Mouse (Mus musculus) T-helper 17 cell (primary cell): ENCODE measurements around the gene Grm4.

ENCODE experiments used
- in situ Hi-C, 2 experiments: fragments of 300-600 bp; cut with MboI, MseI; formaldehyde crosslinking; loops; 1 replicate in 1 of 2; 2 replicates in 1 of 2; pipeline ENCODE4 v1.15.1; 2025; ENCODE audit warnings: high pct_unique_total_duplicates in 2 of 2

The Grm4 gene

GRCm38 (mm10) chr17:27513916-27514762 is 7.1 kb downstream of the Grm4 start:
- in situ Hi-C loops, result loop anchor here in 1 of 2 experiments (25.0 kb wide), 2 partner anchors 327 to 652 kb away; no protein-coding TSS in a partner anchor

GRCm38 (mm10) chr17:27513279-27513915 is 7.8 kb downstream of the Grm4 start:
- in situ Hi-C loops, result loop anchor here in 1 of 2 experiments (25.0 kb wide), 2 partner anchors 326 to 651 kb away; no protein-coding TSS in a partner anchor

- in situ Hi-C loops, result loop anchor here in 1 of 2 experiments (25.0 kb wide), 2 partner anchors 325 to 650 kb away; no protein-coding TSS in a partner anchor
Observed at GRCm38 (mm10) chr17:27512619-27513161, 8.5 kb downstream of the Grm4 start.

DNA sequence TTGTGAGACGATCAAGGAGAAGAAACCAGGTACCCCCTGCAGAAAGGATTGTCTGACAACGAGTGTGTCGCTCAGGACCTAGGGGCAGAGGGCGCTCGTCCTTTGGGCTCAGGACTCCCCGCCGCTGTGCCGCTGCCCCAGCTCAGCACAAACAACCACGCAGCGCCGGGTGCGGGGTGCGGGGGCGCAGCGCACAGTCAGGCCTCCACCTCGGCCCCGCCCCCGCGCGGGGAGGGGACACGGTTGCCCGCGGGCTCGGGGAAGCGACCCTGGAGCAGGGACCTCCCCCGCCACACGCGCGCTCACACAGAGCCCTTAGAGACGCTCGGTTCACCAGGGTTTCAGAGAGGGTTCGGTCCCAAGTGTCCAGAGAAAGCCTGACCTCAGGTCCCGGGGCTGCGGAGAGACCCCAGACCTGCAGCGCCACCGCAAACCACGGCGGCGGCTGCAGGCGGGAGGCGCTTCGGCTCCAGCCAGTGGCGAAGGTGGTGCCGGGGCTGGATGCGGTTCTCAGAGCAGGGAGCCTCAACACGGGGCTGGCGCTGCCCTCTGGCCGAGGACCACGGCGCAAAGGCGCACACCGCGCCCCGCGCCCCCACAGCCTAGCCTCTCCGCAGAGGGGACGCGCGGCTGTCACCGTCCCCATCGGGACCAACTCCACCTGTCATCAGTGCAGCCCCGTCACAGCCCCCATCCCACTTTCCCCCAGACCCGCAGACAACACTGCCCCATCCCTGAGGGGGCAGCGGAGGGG is 9.2 kb downstream of the Grm4 start:
- in situ Hi-C loops, result loop anchor here in 1 of 2 experiments (25.0 kb wide), 2 partner anchors 325 to 650 kb away; no protein-coding TSS in a partner anchor

DNA sequence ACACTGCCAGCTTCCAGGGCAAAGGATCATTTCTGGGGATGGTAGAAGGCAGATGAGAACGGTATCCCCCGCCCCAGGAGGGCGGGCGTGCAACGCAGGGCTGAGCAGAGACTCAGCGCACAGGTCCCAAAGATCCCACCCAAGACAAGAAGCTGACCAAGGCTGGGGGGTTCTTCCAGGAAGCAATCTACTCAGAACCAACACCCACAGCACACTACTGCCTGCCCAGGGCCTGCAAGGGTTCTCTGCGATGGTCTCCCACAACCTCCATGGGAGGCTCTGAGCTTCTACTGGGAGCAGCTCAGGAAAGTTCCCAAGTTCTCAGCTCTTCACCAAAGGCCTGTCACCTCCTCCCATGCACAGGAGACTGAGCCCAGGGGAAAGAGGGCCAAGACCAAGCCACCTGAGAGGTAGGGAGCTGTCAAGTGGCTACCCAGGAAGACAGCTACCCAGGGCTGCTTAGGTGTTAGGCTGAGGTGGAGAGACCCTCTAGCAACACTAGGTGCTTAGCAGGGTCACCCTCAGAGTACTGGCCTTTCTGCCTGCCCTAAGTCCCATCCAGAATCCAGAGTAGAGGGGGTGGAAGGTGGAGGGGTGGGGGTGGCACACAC is 10.0 kb downstream of the Grm4 start:
- in situ Hi-C loops, result loop anchor here in 1 of 2 experiments (25.0 kb wide), 2 partner anchors 324 to 649 kb away; no protein-coding TSS in a partner anchor

DNA sequence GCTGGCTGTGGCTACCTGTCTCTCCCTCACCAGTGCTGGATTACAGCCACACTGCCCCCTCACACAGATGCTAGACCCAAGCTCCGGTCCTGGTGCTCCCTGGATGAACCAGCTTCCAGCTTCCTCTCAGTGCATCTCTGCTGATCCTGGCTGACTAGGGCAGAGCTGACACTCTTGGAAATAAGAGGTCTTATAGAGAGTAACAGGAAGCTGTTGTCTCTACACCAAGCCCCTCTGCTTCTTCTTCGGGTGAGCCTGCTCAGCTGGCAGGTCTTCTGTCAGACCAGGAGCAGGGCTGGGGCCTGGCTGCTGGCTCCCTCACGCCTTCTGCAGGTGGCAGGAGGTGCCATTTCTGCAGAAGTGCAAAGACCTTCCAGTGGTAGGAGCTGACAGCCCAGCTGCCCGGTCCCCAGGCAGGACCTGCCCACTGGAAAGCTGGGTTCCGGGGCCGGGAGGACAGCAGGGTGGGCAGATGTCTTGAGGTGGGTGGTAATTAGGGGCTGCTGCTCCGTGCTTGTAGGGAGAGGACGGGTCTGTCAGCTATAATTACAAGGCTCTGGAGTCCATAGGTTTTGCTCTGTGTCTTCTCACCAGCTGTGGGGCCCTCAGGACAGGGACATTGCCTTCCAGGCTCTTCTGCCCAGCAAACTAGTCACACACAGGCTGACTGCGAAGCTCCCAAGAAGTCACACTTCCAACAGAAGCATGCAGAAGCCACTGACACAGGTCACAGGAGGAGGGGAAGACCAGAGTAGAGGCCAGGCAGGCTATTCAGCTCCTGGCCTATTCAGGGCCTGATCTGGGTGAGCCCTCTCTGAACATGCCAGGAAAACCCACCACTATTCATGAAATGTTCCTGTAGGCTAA is 10.7 kb downstream of the Grm4 start:
- in situ Hi-C loops, result loop anchor here in 1 of 2 experiments (25.0 kb wide), 2 partner anchors 323 to 648 kb away; no protein-coding TSS in a partner anchor

DNA sequence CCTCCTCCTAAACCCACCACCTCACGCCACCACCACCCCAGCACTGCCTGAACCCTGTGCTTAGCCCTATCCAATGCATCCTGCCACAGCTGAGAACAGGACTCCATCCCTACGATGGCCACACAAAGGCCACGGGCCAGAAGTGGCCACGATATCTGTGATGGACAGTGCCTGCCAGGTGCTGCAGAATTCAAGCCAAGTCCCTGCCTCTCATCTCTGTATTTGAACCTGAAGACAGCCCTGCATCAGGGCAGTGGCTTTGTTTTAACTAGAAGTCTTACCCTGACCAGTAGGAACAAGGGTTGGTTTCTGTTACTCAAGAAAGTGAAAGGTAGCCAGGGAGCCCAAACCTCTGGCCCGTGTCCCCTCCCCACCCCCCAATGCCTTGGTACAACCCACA is 12.1 kb downstream of the Grm4 start:
- in situ Hi-C loops, result loop anchor here in 1 of 2 experiments (25.0 kb wide), 2 partner anchors 322 to 647 kb away; no protein-coding TSS in a partner anchor

- in situ Hi-C loops, result loop anchor here in 1 of 2 experiments (25.0 kb wide), 2 partner anchors 321 to 646 kb away; no protein-coding TSS in a partner anchor
Observed at GRCm38 (mm10) chr17:27508513-27508912, 12.7 kb downstream of the Grm4 start.

DNA sequence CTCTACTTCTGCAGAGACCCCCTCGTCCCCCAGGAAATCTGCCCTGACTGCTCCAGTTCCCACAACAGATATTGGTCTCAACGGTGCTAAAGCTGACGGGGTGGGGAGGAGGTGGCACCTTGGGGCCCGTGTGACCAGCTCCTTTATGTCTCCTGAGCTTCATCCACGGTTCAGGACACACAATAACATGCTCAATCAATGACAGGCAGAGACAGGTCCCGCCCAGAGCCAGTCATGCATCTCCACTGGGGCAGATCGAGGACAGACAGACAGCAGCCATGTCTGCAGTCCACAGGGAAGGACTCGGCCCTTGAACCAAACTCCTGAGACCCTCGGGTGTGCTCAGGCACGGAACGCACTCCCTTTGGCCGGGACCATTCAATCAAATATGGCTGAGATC is 13.2 kb downstream of the Grm4 start:
- in situ Hi-C loops, result loop anchor here in 1 of 2 experiments (25.0 kb wide), 2 partner anchors 321 to 646 kb away; no protein-coding TSS in a partner anchor

- in situ Hi-C loops, result loop anchor here in 1 of 2 experiments (25.0 kb wide), 2 partner anchors 320 to 645 kb away; no protein-coding TSS in a partner anchor
Observed at GRCm38 (mm10) chr17:27507591-27507945, 13.6 kb downstream of the Grm4 start.

GRCm38 (mm10) chr17:27506871-27507590 is 14.2 kb downstream of the Grm4 start:
- in situ Hi-C loops, result loop anchor here in 1 of 2 experiments (25.0 kb wide), 2 partner anchors 320 to 645 kb away; no protein-coding TSS in a partner anchor

GRCm38 (mm10) chr17:27506362-27506761 is 14.8 kb downstream of the Grm4 start:
- in situ Hi-C loops, result loop anchor here in 1 of 2 experiments (25.0 kb wide), 2 partner anchors 319 to 644 kb away; no protein-coding TSS in a partner anchor

DNA sequence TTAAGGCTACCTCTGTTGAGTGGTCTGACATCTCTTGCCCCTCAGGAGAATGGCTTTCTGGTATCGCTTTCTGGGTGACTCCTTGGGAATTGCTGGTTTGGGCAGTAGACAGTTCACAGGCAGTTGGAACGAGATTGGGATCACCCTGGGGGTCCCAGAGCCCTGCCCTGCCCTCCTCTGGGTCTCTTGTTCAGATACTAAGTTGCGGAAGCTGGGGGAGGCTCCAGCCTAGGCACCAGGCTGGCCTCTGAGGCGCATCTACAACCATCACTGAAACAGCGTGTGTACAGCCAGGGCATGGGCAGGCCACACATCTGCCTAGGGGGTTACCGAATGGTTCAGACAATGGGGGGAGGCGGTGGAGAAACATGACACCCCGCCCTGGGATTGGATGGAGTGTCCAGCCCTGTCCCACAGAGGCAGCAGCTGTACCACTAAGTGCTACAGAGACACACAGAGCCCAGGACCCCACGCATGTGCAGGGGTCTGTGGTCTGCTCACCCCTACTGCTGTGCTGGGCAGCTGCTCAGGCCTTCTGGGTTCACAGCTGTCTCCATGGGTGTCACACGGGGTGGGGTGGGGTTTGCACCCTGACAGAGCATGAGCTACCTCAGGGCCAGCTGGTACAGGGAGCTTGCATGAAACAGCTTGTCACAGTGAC is 15.9 kb downstream of the Grm4 start:
- in situ Hi-C loops, result loop anchor here in 1 of 2 experiments (25.0 kb wide), 2 partner anchors 318 to 643 kb away; no protein-coding TSS in a partner anchor

DNA sequence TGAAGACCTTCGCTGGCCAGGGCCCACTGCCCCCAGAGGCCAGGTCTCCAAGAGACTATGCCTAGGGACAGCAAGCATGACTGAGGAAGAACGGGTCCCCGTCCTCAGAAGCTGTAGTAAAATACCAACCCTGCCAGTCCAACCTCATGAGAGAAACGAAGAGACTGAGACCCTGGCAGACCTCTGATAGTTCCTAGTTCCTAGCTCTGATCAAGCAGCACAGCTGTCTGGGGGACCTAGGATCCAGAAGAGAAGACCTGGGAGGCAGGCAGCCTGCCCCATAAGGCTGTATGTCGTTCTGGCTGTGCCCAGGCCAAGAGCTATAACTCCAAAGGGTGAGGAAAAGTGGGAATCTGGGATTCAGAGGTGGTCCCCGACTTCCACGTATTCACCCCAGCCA is 17.3 kb downstream of the Grm4 start:
- in situ Hi-C loops, result loop anchor here in 1 of 2 experiments (25.0 kb wide), 2 partner anchors 317 to 642 kb away; no protein-coding TSS in a partner anchor

- in situ Hi-C loops, result loop anchor here in 1 of 2 experiments (25.0 kb wide), 2 partner anchors 316 to 641 kb away; no protein-coding TSS in a partner anchor
Observed at GRCm38 (mm10) chr17:27502736-27503445, 18.3 kb downstream of the Grm4 start.

DNA sequence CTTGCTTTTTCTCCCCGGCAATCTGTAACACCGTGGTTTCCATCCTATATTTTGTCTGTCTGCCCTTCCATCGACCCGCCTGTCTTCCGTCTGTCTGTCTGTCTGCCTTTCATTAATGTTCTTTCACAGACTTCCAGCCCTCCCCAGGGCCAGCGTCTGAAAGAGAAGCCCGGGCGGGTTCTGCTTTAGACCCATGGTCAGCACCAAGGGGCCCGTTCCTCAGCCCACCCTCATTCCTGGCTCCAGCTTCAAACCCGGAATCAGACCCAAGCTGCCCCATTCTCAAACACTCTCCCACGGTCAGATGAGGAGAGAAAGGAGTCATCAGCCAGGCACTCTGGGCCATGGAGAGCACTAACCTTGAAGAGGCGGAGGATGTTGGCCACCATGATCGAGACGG is 18.9 kb downstream of the Grm4 start:
- in situ Hi-C loops, result loop anchor here in 1 of 2 experiments (25.0 kb wide), 2 partner anchors 315 to 640 kb away; no protein-coding TSS in a partner anchor
